Mouse (Mus musculus) CD4-positive naive resting alpha-beta T cell, adult 76 days (primary cell): ENCODE results near the gene Lrrc8a. TPM values are rescaled to one million over a fixed set of nuclear protein-coding genes. Genes with fewer than 3 reads are reported as not detected.

Source experiments
- total RNA-seq: library from RNA; stranded (reverse); gene quantifications from one replicate; pipeline ENCODE4 v1.2.4, GENCODE M21; 2023

The Lrrc8a gene
- 64.4 TPM for total RNA-seq

DNA sequence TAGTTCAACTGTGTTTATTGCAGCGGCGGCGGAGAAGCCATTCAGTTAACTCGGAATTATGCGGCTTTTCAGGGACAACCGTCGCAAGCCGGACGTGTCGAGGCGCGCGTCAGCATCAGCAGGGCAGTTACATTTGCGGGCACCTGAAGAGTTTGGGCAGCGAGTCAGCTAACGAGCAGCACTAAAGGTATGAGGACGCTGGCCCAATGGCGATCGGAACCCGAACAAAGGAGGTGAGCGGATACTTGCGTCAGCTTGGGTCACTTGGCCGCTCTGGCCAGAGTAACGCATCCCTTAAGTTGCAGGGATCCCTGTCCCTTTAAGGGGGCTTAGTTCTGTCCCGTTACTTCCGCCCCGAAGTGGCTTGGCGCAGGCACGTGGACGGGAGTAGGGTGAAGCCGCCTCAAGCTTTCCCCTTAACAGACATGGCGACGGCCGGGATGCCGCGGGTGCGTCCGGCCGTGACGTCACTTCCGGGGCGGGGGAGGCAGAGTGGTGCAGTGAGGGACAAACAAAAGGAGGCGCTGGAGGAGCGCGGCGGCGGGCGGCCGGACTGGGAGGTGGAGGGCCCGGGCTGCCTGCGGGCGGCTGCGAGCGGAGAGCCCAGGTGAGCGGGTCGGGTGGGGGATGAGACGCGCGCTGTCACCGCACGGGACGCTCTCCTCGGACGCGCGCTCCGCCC lies at the start of gene Lrrc8a:
TSS of gene Lrrc8a (plus strand) at position 517 of the 682 bp plus-strand sequence.

DNA sequence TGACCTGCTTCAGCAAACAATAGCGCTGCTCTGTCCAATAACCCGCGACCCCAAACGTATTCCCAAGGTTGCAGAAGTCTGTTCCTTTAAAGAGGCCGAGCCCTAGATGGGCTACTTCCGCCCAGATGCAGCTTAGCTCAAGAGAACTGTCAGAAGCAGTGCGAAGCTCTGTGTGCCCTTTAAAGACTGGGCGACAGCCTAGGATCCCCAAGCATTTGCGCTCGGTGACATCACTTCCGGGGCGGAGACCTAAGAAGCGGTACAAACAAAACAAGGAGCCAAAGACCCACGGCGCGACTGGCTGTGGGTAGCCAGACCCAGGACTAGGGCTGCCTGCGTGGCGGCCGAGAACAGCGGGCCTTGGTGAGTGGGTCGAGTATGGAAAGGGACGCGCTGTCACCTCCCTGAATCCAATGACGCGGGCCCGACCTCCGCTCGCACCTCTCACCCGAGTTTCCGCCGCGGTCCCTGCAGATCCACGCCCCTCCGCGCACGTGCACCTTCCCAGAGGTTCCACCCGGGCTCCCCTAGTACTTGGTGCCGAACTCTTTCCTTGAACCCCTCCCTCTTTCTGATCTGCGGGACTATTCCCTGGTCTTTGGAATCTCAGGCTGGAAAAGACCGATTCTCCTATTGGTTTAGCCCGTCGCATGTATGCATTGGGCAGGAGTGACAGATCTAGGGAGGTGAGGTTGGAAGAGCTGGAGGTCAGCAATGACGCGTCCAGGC lies 31.7 kb upstream of the Lrrc8a start, which contains the start of gene Kyat1:
TSS of gene Kyat1 (minus strand) at position 219 of the 729 bp plus-strand sequence.

DNA sequence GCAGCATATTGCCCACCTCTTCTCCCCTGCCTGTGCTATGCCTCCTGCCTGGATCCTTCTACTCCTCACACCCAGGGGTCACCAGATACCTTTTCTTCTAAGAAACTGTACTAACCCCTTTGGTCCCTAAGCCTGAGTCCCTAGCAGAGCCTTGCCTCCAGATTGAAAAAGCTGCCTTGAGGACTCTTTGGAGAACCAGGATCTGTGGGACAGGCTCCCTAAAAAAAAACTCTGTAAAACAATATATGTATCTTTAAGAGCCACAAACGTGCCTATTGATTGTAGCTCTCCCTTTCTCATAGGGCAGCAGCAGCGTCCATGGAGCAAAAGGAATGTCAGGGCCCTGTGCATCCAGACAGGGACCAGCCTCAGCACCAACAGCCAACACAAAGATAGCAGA lies 2.8 kb downstream of the Lrrc8a start, which contains the start of gene Gm28035:
TSS of gene Gm28035 (plus strand) at position 301 of the 400 bp plus-strand sequence.

GRCm38 (mm10) chr2:30265767-30266253 lies 28.3 kb downstream of the Lrrc8a start, which contains the start of gene Phyhd1:
Gene Phyhd1, plus strand, starts transcription at chr2:30266203.

DNA sequence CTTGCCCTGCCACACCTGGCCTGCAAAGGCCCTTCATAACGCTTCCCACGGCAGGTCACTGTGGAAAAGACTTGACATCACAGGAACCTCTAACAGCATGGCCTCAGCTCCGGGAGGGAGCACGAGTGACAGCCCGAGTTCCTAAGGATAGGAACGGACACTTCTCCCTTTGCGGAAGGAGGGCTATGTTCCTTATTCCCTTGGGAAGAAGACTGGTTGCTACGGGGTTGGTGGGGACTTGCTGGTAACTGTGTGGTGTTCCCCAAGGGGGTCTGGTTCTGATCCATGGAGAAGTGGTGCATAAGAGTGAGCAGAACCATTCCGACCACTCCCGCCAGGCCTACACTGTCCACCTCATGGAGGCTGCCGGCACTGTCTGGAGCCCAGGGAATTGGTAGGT lies 43.2 kb downstream of the Lrrc8a start, which contains the start of gene Gm28038:
TSS of gene Gm28038 (plus strand) at position 301 of the 400 bp plus-strand sequence.

DNA sequence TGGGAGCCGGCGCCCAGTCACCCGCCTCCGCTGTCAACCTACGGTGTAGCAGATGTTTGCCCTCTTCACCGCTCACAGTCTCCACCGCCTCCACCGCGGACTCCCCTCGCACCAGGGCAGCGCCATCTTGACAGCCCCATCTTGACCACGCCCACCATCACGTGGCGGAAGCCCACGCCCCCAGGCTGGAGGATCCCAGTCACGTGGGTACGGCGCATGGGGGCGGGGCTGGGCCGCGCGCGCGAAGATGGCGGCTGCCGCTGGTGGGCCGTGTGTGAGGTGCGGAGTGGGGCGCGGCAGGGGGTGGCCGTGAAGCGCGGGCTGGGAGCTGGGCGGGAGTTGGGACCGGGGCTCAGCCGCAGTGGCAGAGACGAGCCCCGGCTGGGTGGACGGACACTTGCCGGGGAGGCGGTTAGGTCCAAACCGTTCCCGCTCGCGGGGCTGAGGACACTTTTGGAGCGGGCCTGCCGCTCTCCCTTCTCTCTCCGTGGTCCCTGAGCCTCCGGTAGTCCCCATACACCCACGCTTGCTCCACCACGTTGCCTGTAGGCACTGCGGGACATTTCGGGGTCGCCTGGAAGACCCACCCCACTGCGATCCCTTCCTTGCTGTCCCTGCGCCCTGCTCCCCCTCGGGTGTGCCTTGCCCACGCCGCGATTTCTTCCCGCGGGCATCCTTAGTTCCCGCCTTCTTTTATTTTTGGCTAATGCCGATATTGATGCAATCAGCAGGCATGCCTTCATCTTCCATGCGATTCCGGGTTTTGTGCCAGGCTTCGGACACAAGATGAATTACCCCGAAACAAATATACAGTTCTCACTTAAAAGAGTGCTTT lies 48.9 kb downstream of the Lrrc8a start, which contains the start of the genes Dolk and Nup188:
TSS of gene Dolk (minus strand) at position 143 of the 835 bp plus-strand sequence.
TSS of gene Nup188 (plus strand) at position 206 of the 835 bp plus-strand sequence.

Other genes starting within 250 kb of the Lrrc8a start
- gene Wdr34, start 188.8 kb upstream of the Lrrc8a start, total RNA-seq = 0.73 TPM
- 207 TPM for gene Set, start 180.3 kb upstream of the Lrrc8a start, total RNA-seq
- 0.67 TPM for gene Pkn3, start 160.0 kb upstream of the Lrrc8a start, total RNA-seq
- gene Zdhhc12, start 144.1 kb upstream of the Lrrc8a start, total RNA-seq = 10.0 TPM
- 81.2 TPM for gene Zer1, start 113.1 kb upstream of the Lrrc8a start, total RNA-seq
- gene Tbc1d13, start 104.0 kb upstream of the Lrrc8a start, total RNA-seq = 30.3 TPM
- gene Endog, start 66.2 kb upstream of the Lrrc8a start, total RNA-seq = 13.2 TPM
- gene Spout1, start 59.3 kb upstream of the Lrrc8a start, total RNA-seq = 19.0 TPM
- 12.2 TPM for gene Kyat1, start 31.9 kb upstream of the Lrrc8a start, total RNA-seq
- gene Gm28035, start 2.9 kb downstream of the Lrrc8a start, total RNA-seq = 6.5 TPM
- 11.6 TPM for gene Phyhd1, start 28.5 kb downstream of the Lrrc8a start, total RNA-seq
- gene Gm28038, start 43.3 kb downstream of the Lrrc8a start, total RNA-seq = not detected
- 9.9 TPM for gene Dolk, start 48.6 kb downstream of the Lrrc8a start, total RNA-seq
- gene Nup188, start 48.7 kb downstream of the Lrrc8a start, total RNA-seq = 48.7 TPM
- 78.6 TPM for gene Sh3glb2, start 121.6 kb downstream of the Lrrc8a start, total RNA-seq
- gene Miga2, start 126.5 kb downstream of the Lrrc8a start, total RNA-seq = 10.7 TPM
- 19.8 TPM for gene Dolpp1, start 154.5 kb downstream of the Lrrc8a start, total RNA-seq
- gene Crat, start 178.1 kb downstream of the Lrrc8a start, total RNA-seq = 8.3 TPM
- gene Ptpa, start 178.3 kb downstream of the Lrrc8a start, total RNA-seq = 79.2 TPM
- 0.82 TPM for gene Ier5l, start 236.5 kb downstream of the Lrrc8a start, total RNA-seq